Mouse (Mus musculus): ENCODE measurements around the gene Olfr3. TPM values are rescaled to one million over a fixed set of nuclear protein-coding genes. Genes with fewer than 3 reads are reported as not detected.

The Olfr3 gene
- polyA plus RNA-seq (2014; fragmentation: Nextera tagmentation; extraction: Ambion mirVana) = not detected in 2 replicates

- H3K9ac ChIP-seq (ENCODE audit: low read depth, low read length) = no peak within 1 kb of the TSS
- H3K9me3 ChIP-seq (replicated peaks; ENCODE audit: control insufficient read depth, low read length) = peaks cover 5% of the 10 kb centered on the region; the same call in 1 of the 2 replicates
- WGBS (ENCODE audit: insufficient replicate concordance) = 63% methylated on average over 1 of the region's 1 CpGs
- no peak for ATAC-seq (replicated peaks; ENCODE audit: insufficient number of reproducible peaks, low FRiP score, low TSS enrichment)
- H3K36me3 ChIP-seq (ENCODE audit: control insufficient read depth, insufficient read depth, low read length) = no peaks in the 10 kb centered on the region
- H3K4me1 ChIP-seq (ENCODE audit: control insufficient read depth, insufficient read depth, low read length) = no peaks in the 10 kb centered on the region
- H3K4me2 ChIP-seq = no peak within 1 kb of the TSS
- no peak within 1 kb of the TSS for H3K4me3 ChIP-seq (ENCODE audit: low read depth, low read length)
- H3K27me3 ChIP-seq (ENCODE audit: control insufficient read depth, insufficient read depth, low read length) = no peaks in the 10 kb centered on the region
- no peak within 1 kb of the TSS for H3K27ac ChIP-seq (ENCODE audit: low read depth, low read length)
Observed at GRCm38 (mm10) chr2:36816932-36817331, at the start of gene Olfr3. Olfr3 (minus strand) TSS chr2:36817032.

- Histone ChIP-seq H3K4me1 (ENCODE audit: control insufficient read depth, insufficient read depth, low read length) (no peaks in the 10 kb centered on the region), H3K27ac (ENCODE audit: low read depth, low read length) (no peak within 1 kb of the TSS), H3K9ac (ENCODE audit: low read depth, low read length) (no peak within 1 kb of the TSS), H3K4me3 (ENCODE audit: low read depth, low read length) (no peak within 1 kb of the TSS), H3K36me3 (ENCODE audit: control insufficient read depth, insufficient read depth, low read length) (no peaks in the 10 kb centered on the region), H3K9me3 (replicated peaks; ENCODE audit: control insufficient read depth, low read length) (peaks cover 13% of the 10 kb centered on the region; the same call in 1 of the 2 replicates), H3K27me3 (ENCODE audit: control insufficient read depth, insufficient read depth, low read length) (no peaks in the 10 kb centered on the region), H3K4me2 (no peak within 1 kb of the TSS)
- WGBS (ENCODE audit: insufficient replicate concordance) = 62% methylated on average over 1 of the region's 1 CpGs
- ATAC-seq (replicated peaks; ENCODE audit: insufficient number of reproducible peaks, low FRiP score, low TSS enrichment) = no peak
Observed at GRCm38 (mm10) chr2:36862560-36862959, 45.7 kb upstream of the Olfr3 start, which contains the start of gene Olfr351. Olfr351 (minus strand) TSS chr2:36862660.

- Histone ChIP-seq H3K9ac (ENCODE audit: low read depth, low read length) (no peak within 1 kb of the TSS), H3K27ac (ENCODE audit: low read depth, low read length) (no peak within 1 kb of the TSS), H3K27me3 (ENCODE audit: control insufficient read depth, insufficient read depth, low read length) (no peaks in the 10 kb centered on the region), H3K4me3 (ENCODE audit: low read depth, low read length) (no peak within 1 kb of the TSS), H3K4me1 (ENCODE audit: control insufficient read depth, insufficient read depth, low read length) (no peaks in the 10 kb centered on the region), H3K4me2 (no peak within 1 kb of the TSS), H3K36me3 (ENCODE audit: control insufficient read depth, insufficient read depth, low read length) (no peaks in the 10 kb centered on the region), H3K9me3 (replicated peaks; ENCODE audit: control insufficient read depth, low read length) (peaks cover 7% of the 10 kb centered on the region)
- WGBS (ENCODE audit: insufficient replicate concordance) = 88% methylated on average over 1 of the region's 1 CpGs
- no peak for ATAC-seq (replicated peaks; ENCODE audit: insufficient number of reproducible peaks, low FRiP score, low TSS enrichment)
Observed at GRCm38 (mm10) chr2:36846010-36846409, 29.2 kb upstream of the Olfr3 start, which contains the start of gene Olfr350. Olfr350 (plus strand) TSS chr2:36846310.

- Histone ChIP-seq H3K27ac (ENCODE audit: low read depth, low read length) (no peak within 1 kb of the TSS), H3K4me3 (ENCODE audit: low read depth, low read length) (no peak within 1 kb of the TSS), H3K9me3 (replicated peaks; ENCODE audit: control insufficient read depth, low read length) (peaks cover 6% of the 10 kb centered on the region; the same call in 1 of the 2 replicates), H3K36me3 (ENCODE audit: control insufficient read depth, insufficient read depth, low read length) (no peaks in the 10 kb centered on the region), H3K4me2 (no peak within 1 kb of the TSS), H3K27me3 (ENCODE audit: control insufficient read depth, insufficient read depth, low read length) (no peaks in the 10 kb centered on the region), H3K4me1 (ENCODE audit: control insufficient read depth, insufficient read depth, low read length) (no peaks in the 10 kb centered on the region), H3K9ac (ENCODE audit: low read depth, low read length) (no peak within 1 kb of the TSS)
- WGBS (ENCODE audit: insufficient replicate concordance) = 67% methylated on average over 2 of the region's 2 CpGs
- no peak for ATAC-seq (replicated peaks; ENCODE audit: insufficient number of reproducible peaks, low FRiP score, low TSS enrichment)
Observed at GRCm38 (mm10) chr2:36790238-36790637, 26.6 kb downstream of the Olfr3 start, which contains the start of gene Olfr50. Olfr50 (plus strand) TSS chr2:36790538.

- no peak within 1 kb of the TSS for H3K27ac ChIP-seq (ENCODE audit: low read depth, low read length)
- no peak within 1 kb of the TSS for H3K4me2 ChIP-seq
- no peak within 1 kb of the TSS for H3K4me3 ChIP-seq (ENCODE audit: low read depth, low read length)
- H3K9ac ChIP-seq (ENCODE audit: low read depth, low read length) = no peak within 1 kb of the TSS
- peaks cover 6% of the 10 kb centered on the region; the same call in 1 of the 2 replicates for H3K9me3 ChIP-seq (replicated peaks; ENCODE audit: control insufficient read depth, low read length)
- no peaks in the 10 kb centered on the region for H3K36me3 ChIP-seq (ENCODE audit: control insufficient read depth, insufficient read depth, low read length)
- no peaks in the 10 kb centered on the region for H3K27me3 ChIP-seq (ENCODE audit: control insufficient read depth, insufficient read depth, low read length)
- WGBS (ENCODE audit: insufficient replicate concordance) = 67% methylated on average over 2 of the region's 2 CpGs
- no peaks in the 10 kb centered on the region for H3K4me1 ChIP-seq (ENCODE audit: control insufficient read depth, insufficient read depth, low read length)
- ATAC-seq (replicated peaks; ENCODE audit: insufficient number of reproducible peaks, low FRiP score, low TSS enrichment) = no peak
Observed at GRCm38 (mm10) chr2:36783976-36784375, 32.9 kb downstream of the Olfr3 start, which contains the start of gene Olfr348. Olfr348 (plus strand) TSS chr2:36784276.

Other genes with a start within 250 kb of the Olfr3 start
- gene Olfr345, start 177.0 kb downstream of the Olfr3 start, polyA plus RNA-seq (2014; fragmentation: Nextera tagmentation; extraction: Ambion mirVana) = not detected in 2 replicates
- gene Olfr346, start 131.2 kb downstream of the Olfr3 start, polyA plus RNA-seq (2014; fragmentation: Nextera tagmentation; extraction: Ambion mirVana) = not detected in 2 replicates
- gene Olfr347, start 85.1 kb downstream of the Olfr3 start, polyA plus RNA-seq (2014; fragmentation: Nextera tagmentation; extraction: Ambion mirVana) = not detected in 2 replicates
- gene Olfr348, start 32.8 kb downstream of the Olfr3 start, polyA plus RNA-seq (2014; fragmentation: Nextera tagmentation; extraction: Ambion mirVana) = not detected in 2 replicates
- not detected in 2 replicates for gene Olfr50, start 26.5 kb downstream of the Olfr3 start, polyA plus RNA-seq (2014; fragmentation: Nextera tagmentation; extraction: Ambion mirVana)
- not detected in 2 replicates for gene Olfr350, start 29.3 kb upstream of the Olfr3 start, polyA plus RNA-seq (2014; fragmentation: Nextera tagmentation; extraction: Ambion mirVana)
- gene Olfr351, start 45.6 kb upstream of the Olfr3 start, polyA plus RNA-seq (2014; fragmentation: Nextera tagmentation; extraction: Ambion mirVana) = not detected in 2 replicates
- gene Olfr352, start 51.4 kb upstream of the Olfr3 start, polyA plus RNA-seq (2014; fragmentation: Nextera tagmentation; extraction: Ambion mirVana) = not detected in 2 replicates
- not detected in 2 replicates for gene Olfr353, start 75.9 kb upstream of the Olfr3 start, polyA plus RNA-seq (2014; fragmentation: Nextera tagmentation; extraction: Ambion mirVana)
- gene Olfr354, start 88.6 kb upstream of the Olfr3 start, polyA plus RNA-seq (2014; fragmentation: Nextera tagmentation; extraction: Ambion mirVana) = not detected in 2 replicates
- gene Olfr355, start 111.9 kb upstream of the Olfr3 start, polyA plus RNA-seq (2014; fragmentation: Nextera tagmentation; extraction: Ambion mirVana) = not detected in 2 replicates
- gene Olfr356, start 120.1 kb upstream of the Olfr3 start, polyA plus RNA-seq (2014; fragmentation: Nextera tagmentation; extraction: Ambion mirVana) = not detected in 2 replicates
- gene Olfr357, start 176.8 kb upstream of the Olfr3 start, polyA plus RNA-seq (2014; fragmentation: Nextera tagmentation; extraction: Ambion mirVana) = not detected in 2 replicates
- not detected in 2 replicates for gene Olfr358, start 192.3 kb upstream of the Olfr3 start, polyA plus RNA-seq (2014; fragmentation: Nextera tagmentation; extraction: Ambion mirVana)
- not detected in 2 replicates for gene Olfr360, start 248.7 kb upstream of the Olfr3 start, polyA plus RNA-seq (2014; fragmentation: Nextera tagmentation; extraction: Ambion mirVana)